Mouse (Mus musculus) heart, adult 11 months (tissue): Measurements from ENCODE around the gene Aig1.

Experiments used
- DNase-seq: peaks from one replicate; pipeline ENCODE4 v3.0.0; 2022

Gene Aig1

GRCm38 (mm10) chr10:13597491-13597890, 271.3 kb downstream of the Aig1 start:
- DNase-seq, result no peak
